Mouse (Mus musculus): ENCODE measurements around the gene Mrvi1. TPM values are rescaled to one million over a fixed set of nuclear protein-coding genes. Genes with fewer than 3 reads are reported as not detected.

The Mrvi1 gene
- total RNA-seq, 2 experiments from 2014 or later, result 6.3 to 10.1 TPM

- intact Hi-C loops (cut with DNase I; ENCODE audit: low total_unique reads), result no loop called here
- DNase-seq, result no peak
These were observed 33.7 kb downstream of the Mrvi1 start for GRCm38 (mm10) chr7:110948579-110948978.

GRCm38 (mm10) chr7:110947616-110948015, 34.6 kb downstream of the Mrvi1 start:
- no peak for DNase-seq
- intact Hi-C loops (cut with DNase I; ENCODE audit: low total_unique reads), result no loop called here

- DNase-seq, result no peak
- intact Hi-C loops (cut with DNase I; ENCODE audit: low total_unique reads), result no loop called here
These were observed 35.5 kb downstream of the Mrvi1 start for GRCm38 (mm10) chr7:110946731-110947130.

- intact Hi-C loops (cut with DNase I; ENCODE audit: low total_unique reads), result no loop called here
These were observed 37.9 kb downstream of the Mrvi1 start for GRCm38 (mm10) chr7:110944321-110944720.

GRCm38 (mm10) chr7:110941701-110942530, 40.3 kb downstream of the Mrvi1 start:
- intact Hi-C loops (cut with DNase I; ENCODE audit: low total_unique reads), result no loop called here
- peak; percentile 53 for DNase-seq

More at GRCm38 (mm10) chr7:110944321-110944720, 37.9 kb downstream of the Mrvi1 start:
- no peak for DNase-seq

GRCm38 (mm10) chr7:110941116-110941521, 41.1 kb downstream of the Mrvi1 start:
- DNase-seq, result no peak
- intact Hi-C loops (cut with DNase I; ENCODE audit: low total_unique reads), result no loop called here

GRCm38 (mm10) chr7:110935815-110936762, 46.2 kb downstream of the Mrvi1 start:
- DNase-seq, result no peak
- intact Hi-C loops (cut with DNase I; ENCODE audit: low total_unique reads), result no loop called here

- intact Hi-C loops (cut with DNase I; ENCODE audit: low total_unique reads), result no loop called here
- DNase-seq, result no peak
These were observed 48.3 kb downstream of the Mrvi1 start for GRCm38 (mm10) chr7:110933999-110934398.

GRCm38 (mm10) chr7:110933329-110933728, 48.9 kb downstream of the Mrvi1 start:
- no peak for DNase-seq
- intact Hi-C loops (cut with DNase I; ENCODE audit: low total_unique reads), result no loop called here

- intact Hi-C loops (cut with DNase I; ENCODE audit: low total_unique reads), result no loop called here
These were observed 52.0 kb downstream of the Mrvi1 start for GRCm38 (mm10) chr7:110930118-110930854.

GRCm38 (mm10) chr7:110926562-110926961, 55.7 kb downstream of the Mrvi1 start:
- intact Hi-C loops (cut with DNase I; ENCODE audit: low total_unique reads), result loop anchor here (5.0 kb wide), 1 partner anchor 109 kb away; no protein-coding TSS in a partner anchor
- DNase-seq, result no peak

More at GRCm38 (mm10) chr7:110930118-110930854, 52.0 kb downstream of the Mrvi1 start:
- DNase-seq, result no peak

GRCm38 (mm10) chr7:110920331-110921261, 61.7 kb downstream of the Mrvi1 start:
- intact Hi-C loops (cut with DNase I; ENCODE audit: low total_unique reads), result no loop called here
- no peak for DNase-seq

GRCm38 (mm10) chr7:110919721-110920120, 62.5 kb downstream of the Mrvi1 start:
- no peak for DNase-seq
- intact Hi-C loops (cut with DNase I; ENCODE audit: low total_unique reads), result no loop called here

- intact Hi-C loops (cut with DNase I; ENCODE audit: low total_unique reads), result no loop called here
These were observed 66.3 kb downstream of the Mrvi1 start for GRCm38 (mm10) chr7:110915913-110916312.

GRCm38 (mm10) chr7:110914531-110914930, 67.7 kb downstream of the Mrvi1 start:
- DNase-seq, result no peak
- intact Hi-C loops (cut with DNase I; ENCODE audit: low total_unique reads), result no loop called here

More at GRCm38 (mm10) chr7:110915913-110916312, 66.3 kb downstream of the Mrvi1 start:
- DNase-seq, result no peak

GRCm38 (mm10) chr7:110913754-110914153, 68.5 kb downstream of the Mrvi1 start:
- no peak for DNase-seq
- intact Hi-C loops (cut with DNase I; ENCODE audit: low total_unique reads), result no loop called here

GRCm38 (mm10) chr7:110908209-110909144, 73.8 kb downstream of the Mrvi1 start:
- intact Hi-C loops (cut with DNase I; ENCODE audit: low total_unique reads), result no loop called here
- no peak for DNase-seq
